Mouse (Mus musculus) layer of hippocampus, adult 2 months (tissue): ENCODE data around the gene Bag6. TPM values are rescaled to one million over a fixed set of nuclear protein-coding genes. Genes with fewer than 3 reads are reported as not detected.

ENCODE experiments used
- DNase-seq, 2 experiments: peaks; one replicate each; pipeline ENCODE4 v3.0.0; 2022; ENCODE audit warnings: low spot score in 2 of 2
- H3K27ac ChIP-seq: fragments of 200-600 bp; 2 replicates; pipeline ENCODE4 v1.8.1; 2022
- H3K4me3 ChIP-seq: fragments of 200-600 bp; 2 replicates; pipeline ENCODE4 v1.8.1; 2022; ENCODE audit warnings: mild to moderate bottlenecking
- CTCF ChIP-seq: fragments of 200-600 bp; conservative IDR thresholded peaks from 2 replicates; pipeline ENCODE4 v1.8.1; 2022; ENCODE audit warnings: antibody characterized with exemption, mild to moderate bottlenecking, moderate library complexity
- total RNA-seq, 2 experiments: library from RNA; stranded (reverse); gene quantifications; 2 replicates each; pipeline ENCODE4 v1.2.3; 2021

Bag6 gene
- total RNA-seq, 2 experiments from 2014 or later: 320 to 334 TPM

DNA sequence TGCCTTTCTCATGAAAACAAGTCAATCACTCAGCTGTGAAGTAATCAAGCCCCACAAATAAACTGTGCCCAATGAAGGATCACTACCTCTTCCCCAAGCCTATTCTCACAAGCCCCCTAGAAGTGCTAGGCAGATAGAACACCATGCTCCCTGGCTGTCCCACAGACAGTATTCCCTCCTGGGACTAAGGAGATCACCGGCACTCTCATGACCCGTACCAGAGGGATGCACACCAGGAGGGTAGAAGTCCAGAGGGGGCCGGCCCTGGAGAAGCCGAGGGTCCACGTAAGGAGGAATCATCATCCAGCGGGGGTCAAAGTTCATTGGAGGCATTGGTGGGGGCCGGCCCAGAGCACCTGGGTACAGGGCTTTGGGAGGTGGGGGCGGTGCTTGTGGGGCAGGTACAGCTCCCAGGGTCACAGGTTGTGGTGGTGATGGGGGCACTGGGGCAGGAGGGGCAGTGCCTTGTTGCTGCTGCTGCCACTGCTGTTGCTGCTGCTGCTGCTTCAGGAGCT lies 22.7 kb downstream of the Bag6 start:
- DNase-seq: no peak
- H3K27ac ChIP-seq: no peak overlapping the region
- H3K4me3 ChIP-seq: no peak overlapping the region
- no peak for TF ChIP-seq CTCF

DNA sequence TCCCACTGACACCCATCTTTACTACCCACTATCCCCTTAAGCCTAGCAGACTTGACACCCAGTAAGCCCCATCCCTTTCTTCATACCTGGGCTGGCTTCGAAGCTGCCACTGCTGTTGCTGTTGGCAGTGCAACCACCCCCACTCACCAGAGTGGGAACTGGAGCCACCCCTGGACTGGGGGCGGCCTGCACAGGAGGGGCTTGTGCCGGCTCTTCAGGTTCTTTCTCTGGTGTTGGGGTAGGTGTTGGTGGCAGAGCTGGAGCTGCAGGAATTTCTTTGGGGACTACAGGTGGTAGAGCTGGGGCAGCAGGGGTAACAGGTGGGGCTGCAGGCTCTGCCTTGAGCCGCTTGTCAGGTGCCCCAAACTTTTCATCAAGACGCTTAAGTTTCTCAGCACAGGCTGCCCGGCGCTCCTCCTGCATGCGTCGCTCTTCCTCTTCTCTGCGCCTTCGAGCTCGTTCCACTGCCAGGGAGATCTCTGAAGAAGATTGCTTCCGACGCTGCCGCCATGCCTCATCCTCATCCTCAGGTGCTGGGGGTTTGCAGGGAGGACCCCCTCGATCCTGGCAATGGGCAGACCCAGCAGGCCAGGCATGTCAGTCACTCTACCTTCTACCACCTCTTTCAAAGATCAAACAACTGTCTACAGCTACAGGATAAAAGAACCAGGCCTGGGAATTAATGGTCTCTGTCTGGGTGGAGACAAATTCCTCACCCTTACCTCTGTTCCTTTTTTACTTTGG lies 24.0 kb downstream of the Bag6 start:
- no peak for TF ChIP-seq CTCF

DNA sequence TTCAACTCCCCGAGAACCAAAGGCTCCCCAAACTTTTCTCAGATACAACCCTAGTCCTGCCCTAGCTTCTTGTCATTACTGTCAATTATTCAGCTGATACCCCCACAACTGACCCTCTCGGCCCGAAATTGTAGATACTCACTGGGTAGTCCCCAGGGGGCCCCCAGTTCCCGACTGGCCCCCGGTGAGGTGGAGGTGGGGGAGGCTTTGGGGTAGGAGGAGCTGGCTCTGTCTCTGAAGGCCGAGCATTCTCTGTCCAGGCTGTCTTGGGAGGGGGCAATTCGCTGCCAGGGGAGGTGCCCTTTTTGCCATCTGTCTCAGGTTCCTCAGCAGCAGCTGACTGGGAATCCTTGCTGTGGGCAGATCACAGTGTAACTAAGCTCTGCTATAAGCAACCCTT lies 24.7 kb downstream of the Bag6 start:
- no peak for DNase-seq
- Histone ChIP-seq H3K4me3 (no peak overlapping the region), H3K27ac (no peak overlapping the region)
- TF ChIP-seq CTCF: no peak

More for the DNA sequence above, 24.0 kb downstream of the Bag6 start:
- Histone ChIP-seq H3K27ac (no peak overlapping the region), H3K4me3 (no peak overlapping the region)
- DNase-seq: no peak

DNA sequence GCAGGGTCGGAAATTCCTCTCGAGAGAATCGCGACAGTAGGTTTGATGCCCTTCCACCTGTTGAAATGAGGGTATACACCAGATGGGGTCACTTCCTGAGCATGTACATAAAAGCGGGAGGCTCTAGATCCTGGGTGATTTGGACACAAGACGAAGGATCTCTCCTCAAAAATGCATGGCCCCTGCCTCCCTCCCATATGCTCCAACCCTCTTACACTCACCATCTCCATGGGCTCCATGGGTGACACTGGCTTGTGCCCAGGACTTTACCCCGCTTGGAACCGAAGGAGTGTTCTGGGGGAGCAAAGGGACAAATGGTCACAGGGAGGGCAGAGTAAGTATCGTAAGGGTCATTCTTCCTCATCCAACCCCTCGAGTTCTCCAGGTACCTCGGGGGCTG lies 26.4 kb downstream of the Bag6 start:
- Histone ChIP-seq H3K27ac (no peak overlapping the region), H3K4me3 (no peak overlapping the region)
- DNase-seq: no peak
- no peak for TF ChIP-seq CTCF

DNA sequence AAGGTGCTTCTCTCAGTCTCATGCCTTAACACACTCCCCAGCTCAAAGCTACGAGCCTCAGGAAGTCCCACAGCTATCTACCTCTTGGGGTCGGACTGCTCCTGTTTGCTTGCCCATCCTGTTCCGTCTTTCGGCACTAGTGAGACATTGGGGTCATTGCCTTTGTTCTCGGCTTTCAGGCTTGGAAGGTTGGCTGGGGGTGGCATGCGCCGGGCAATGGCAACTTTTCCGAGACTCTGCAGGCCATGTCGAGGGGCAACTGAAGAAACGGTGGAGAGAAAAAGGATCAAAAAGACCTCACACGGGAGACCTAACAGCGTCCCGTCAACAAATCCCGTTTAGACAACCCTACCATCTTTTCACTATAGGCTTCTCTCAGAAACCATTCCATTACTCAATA lies 27.1 kb downstream of the Bag6 start:
- Histone ChIP-seq H3K4me3 (peak overlapping the region; percentile 89), H3K27ac (peak overlapping the region; percentile 99; the same call in 1 of the 2 replicates)
- TF ChIP-seq CTCF: no peak
- no peak for DNase-seq

DNA sequence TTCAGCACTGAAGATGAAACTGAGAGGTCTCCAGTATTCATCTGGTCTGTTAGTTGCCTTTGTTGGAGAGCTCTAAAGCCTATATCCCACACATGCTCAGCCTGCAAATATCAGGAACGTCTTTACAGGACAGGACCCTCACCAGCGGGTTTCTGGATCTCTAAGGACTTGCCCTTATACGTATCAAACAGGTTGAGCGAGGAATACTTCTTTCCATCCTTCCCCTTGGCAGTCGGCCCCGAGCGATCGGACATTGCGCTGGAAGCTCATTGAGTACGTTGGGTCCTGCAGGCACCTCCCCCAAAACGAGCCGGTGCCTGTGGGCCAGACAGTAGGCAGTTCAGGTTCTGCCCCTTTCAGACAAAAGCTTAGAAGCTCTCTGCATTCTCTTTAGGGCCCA lies 27.8 kb downstream of the Bag6 start:
- Histone ChIP-seq H3K27ac (peak overlapping the region; percentile 99), H3K4me3 (peak overlapping the region; percentile 89)
- DNase-seq: no peak
- no peak for TF ChIP-seq CTCF

DNA sequence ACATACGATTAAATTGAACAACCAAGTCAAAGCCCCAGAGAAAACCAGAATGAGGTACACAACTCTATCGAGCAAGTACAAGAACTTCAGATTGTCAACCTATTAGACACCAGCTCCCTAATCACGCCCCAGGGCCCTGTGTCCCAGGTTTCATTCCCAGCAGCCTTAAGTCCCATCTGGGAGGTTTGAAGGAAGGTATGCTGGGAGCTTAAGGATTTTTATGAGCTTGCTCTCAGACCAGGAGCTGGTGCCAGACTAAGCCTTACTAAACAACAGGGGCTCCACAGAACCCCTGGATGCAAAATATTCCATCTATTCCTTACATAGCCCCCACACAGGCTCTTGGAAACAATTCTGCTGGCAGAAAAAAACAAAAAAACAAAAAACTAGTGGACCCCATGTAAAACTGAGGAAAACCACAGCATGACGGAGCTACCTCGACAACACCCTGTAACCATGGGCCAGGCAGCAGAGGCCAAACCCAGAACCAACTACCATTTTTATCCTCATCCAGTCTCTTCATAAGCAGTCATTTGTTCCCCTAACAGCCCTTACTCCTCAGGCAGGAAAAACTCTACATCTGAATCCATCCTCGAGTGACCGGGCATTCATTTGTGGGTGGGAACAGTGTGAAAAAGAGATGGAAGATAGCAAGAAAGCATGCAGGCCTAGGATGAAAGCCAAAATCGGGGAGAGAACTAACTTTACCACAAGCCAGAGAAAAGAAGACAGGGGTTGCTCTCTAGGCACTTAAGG lies 28.5 kb downstream of the Bag6 start:
- H3K4me3 ChIP-seq: peak overlapping the region; percentile 89
- H3K27ac ChIP-seq: peak overlapping the region; percentile 99
- no peak for TF ChIP-seq CTCF
- no peak for DNase-seq

DNA sequence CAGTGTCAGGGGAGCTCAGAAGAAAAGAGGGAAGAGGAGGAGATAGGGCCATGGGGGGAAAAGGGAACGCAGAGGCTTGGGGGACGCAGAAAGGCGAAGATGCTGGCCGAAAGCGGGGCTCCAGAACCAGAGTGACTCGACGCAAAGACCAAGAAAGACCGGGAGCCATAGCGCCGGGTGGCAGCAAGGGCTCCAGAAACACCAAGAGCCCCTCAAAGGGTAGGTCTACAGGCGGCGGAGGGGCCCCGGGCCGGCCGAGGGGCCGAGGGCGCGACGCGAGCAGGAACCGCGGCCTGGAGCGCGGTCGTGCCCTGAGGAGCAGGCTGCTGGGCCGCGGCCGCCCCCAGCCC lies 29.2 kb downstream of the Bag6 start:
- peak overlapping the region; percentile 89 for H3K4me3 ChIP-seq
- DNase-seq: no peak
- peak overlapping the region; percentile 99 for H3K27ac ChIP-seq
- no peak for TF ChIP-seq CTCF

DNA sequence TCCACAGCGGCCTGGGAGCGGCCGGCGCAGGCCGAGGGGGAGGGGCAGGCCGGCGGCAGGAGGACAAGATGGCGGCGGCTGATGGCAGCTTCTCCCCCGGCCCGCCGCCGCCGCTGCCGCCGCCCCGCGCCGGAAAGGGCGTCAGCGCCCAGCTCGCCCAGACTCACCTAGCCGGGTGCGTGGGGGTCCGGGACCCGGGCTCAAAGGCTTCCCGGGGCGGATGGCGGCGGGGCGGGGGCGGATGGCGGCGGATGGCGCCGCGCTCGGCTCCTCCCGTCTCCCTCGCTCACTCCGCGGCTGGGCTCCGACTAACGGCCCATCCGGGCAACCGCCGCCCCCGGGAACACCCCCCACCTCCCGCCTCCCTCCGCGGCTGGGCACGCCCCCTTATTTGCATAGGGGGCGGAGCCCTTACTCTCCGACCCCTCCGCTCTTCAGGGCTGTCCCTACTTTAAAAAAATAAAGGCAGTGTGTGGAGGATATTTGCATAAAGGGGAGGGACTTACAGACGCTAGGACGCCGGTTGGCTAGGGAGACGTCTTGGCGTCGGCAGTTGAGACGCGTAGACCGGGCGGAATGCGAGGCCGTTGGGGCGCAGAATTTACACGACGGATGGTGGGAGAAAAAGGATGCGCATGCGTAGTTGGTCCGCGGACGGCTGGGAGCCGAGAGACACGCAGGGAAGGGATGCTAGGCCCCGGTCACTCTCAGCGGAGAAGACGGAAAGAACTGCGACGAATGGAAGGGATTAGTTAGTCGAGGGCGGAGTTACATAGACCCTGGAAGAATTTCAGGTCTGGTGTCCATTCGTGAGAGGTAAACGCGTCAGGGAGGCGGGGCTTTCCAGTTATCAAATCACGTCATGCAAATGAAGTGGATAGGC lies 29.8 kb downstream of the Bag6 start, which contains the start of gene Prrc2a:
Prrc2a (minus strand) TSS at position 330 of the 883 bp plus-strand sequence.
- H3K4me3 ChIP-seq: peak within 1 kb of the TSS; percentile 89
- DNase-seq: peak; percentile 98 to 99
- peak within 1 kb of the TSS; percentile 99 for H3K27ac ChIP-seq
- TF ChIP-seq CTCF: no peak; the same call in 1 of the 2 replicates

DNA sequence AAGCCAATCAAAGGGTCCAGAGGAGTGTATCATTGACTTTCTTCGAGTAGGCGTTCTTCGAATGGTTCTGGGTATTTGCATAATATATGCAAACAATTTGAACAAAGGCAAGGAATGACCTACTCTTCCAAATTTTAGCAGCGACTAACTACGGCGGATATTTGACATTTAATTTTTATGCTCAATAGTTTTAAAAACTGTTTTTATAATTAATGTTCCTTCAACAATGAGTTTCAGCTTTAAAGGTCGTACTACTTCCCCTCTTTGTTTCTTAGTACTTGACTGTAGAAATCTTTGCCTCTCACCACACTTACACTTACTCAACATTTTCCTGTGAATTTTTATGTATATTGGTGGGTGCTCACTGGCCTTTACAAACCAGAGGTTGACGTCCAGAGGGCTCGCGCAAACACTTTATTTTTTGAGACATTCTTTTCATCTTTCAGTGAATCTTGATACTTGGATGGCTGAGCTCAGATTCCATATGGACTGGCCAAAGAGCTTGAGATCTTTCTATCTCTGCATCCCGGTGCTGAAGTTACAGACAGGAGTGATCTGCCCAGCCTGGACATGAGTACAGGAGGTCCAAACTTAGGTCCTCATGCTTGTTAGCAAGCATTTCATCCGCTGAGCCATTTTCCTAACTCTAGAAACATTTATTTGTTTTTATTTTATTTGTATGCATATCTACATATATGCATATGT lies 30.6 kb downstream of the Bag6 start:
- peak overlapping the region; percentile 99 for H3K27ac ChIP-seq
- peak overlapping the region; percentile 89 for H3K4me3 ChIP-seq
- DNase-seq: no peak
- no peak for TF ChIP-seq CTCF

DNA sequence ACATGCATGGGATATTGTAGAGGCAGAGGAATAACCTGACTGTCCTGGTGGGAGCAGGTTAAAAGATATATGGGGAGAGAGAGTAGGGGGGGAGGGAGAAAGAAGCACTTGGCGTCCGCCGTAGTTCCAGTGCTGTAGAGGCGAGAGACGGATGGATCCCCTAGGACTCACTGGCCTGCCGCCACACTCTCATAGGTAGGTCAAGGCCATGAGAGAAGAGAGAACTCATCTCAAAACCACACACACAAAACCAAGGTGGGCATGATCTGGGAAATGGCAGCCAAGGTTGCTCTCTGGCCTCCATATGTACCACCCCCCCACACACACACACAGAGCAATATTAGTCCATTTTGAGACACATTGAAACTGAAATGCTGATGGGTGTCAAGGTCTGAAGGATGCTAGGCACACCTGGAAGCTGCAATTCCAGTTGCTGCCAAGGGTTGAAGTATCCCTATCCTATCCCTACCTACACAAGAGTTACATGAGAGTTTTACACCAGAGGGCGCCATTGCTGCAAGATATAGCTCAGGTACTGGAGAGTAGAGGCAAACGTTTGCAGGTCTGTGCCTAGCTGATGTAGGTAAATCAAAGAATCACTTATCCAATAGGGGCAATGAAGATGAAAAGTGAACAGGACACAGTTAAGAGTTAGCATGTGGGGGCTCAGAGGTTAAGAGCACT lies 31.5 kb downstream of the Bag6 start:
- peak overlapping the region; percentile 99 for H3K27ac ChIP-seq
- peak; percentile 60 to 70 for DNase-seq
- peak; percentile 79 for TF ChIP-seq CTCF
- H3K4me3 ChIP-seq: no peak overlapping the region

DNA sequence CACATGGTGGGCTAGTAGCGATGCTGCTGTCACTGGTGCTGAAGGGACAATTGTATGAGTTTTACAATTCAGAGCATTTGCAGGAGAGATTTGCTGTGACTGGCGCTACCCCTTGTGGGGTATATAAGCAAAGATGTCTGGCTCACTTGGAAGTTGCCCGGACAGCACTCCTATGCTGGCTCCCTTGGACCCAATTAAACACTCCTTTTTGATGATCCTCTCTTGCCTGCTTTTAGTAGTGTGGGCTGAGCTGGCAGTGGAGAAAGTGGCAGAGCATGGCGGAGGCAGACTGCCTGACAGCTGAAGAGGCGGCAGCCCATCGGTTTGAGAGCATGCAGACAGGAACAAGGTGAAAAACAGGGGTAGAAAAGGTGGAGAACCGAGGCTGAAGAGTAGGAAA lies 32.8 kb downstream of the Bag6 start:
- no peak for DNase-seq
- H3K27ac ChIP-seq: peak overlapping the region; percentile 81

More for the DNA sequence above, 32.8 kb downstream of the Bag6 start:
- no peak for TF ChIP-seq CTCF
- H3K4me3 ChIP-seq: no peak overlapping the region
